Mouse (Mus musculus) thymus, adult 2 months (tissue): ENCODE measurements around the gene Foxn2. TPM values are rescaled to one million over a fixed set of nuclear protein-coding genes. Genes with fewer than 3 reads are reported as not detected.
"Not testable (repeated sequence)": the region's sequence is repeated elsewhere in the genome, so short reads cannot be mapped to it uniquely, and the experiment has no call there.

Source experiments
- DNase-seq: peaks from one replicate; pipeline ENCODE4 v3.0.0; 2021
- H3K27ac ChIP-seq: fragments of 200-500 bp; 2 replicates; pipeline ENCODE4 v1.5.1; 2012; ENCODE audit warnings: low read length, control low read depth; ENCODE audit not compliant: control insufficient read depth, insufficient read depth
- H3K27me3 ChIP-seq: fragments of 200-500 bp; 2 replicates; pipeline ENCODE4 v1.6.1; 2012; ENCODE audit warnings: mild to moderate bottlenecking, low read length, moderate library complexity, mixed read lengths; ENCODE audit not compliant: control insufficient read depth, insufficient read depth
- H3K36me3 ChIP-seq: fragments of 200-500 bp; 2 replicates; pipeline ENCODE4 v1.6.1; 2012; ENCODE audit warnings: mild to moderate bottlenecking, low read length, moderate library complexity; ENCODE audit not compliant: control insufficient read depth, insufficient read depth
- H3K4me1 ChIP-seq: fragments of 200-500 bp; replicated peaks from 2 replicates; pipeline ENCODE4 v1.6.1; 2012; ENCODE audit warnings: low read length; ENCODE audit not compliant: control insufficient read depth, insufficient read depth
- H3K4me3 ChIP-seq: fragments of 200-500 bp; 2 replicates; pipeline ENCODE4 v1.5.1; 2012; ENCODE audit warnings: mild to moderate bottlenecking, low read length, control low read depth, moderate library complexity; ENCODE audit not compliant: control insufficient read depth, insufficient read depth
- CTCF ChIP-seq: fragments of 200-500 bp; IDR thresholded peaks from 2 replicates; pipeline ENCODE4 v1.5.1; 2012; ENCODE audit warnings: mild to moderate bottlenecking, control low read depth, low read length, moderate library complexity, borderline replicate concordance; ENCODE audit not compliant: control insufficient read depth, poor library complexity, insufficient read depth; ENCODE audit errors: extremely low read depth
- POLR2A ChIP-seq: fragments of 200-500 bp; IDR thresholded peaks from 2 replicates; pipeline ENCODE4 v1.6.1; 2012; ENCODE audit warnings: mild to moderate bottlenecking, low read length, control low read depth, moderate library complexity; ENCODE audit not compliant: control insufficient read depth, poor library complexity, insufficient read depth; ENCODE audit errors: extremely low read depth
- WGBS: fragments of 180-500 bp; shearing (Covaris S2); methylation state at CpG from one replicate; pipeline ENCODE4 v1.1.7; 2018; 5-methylcytosine and 5-hydroxymethylcytosine counted together
- polyA plus RNA-seq: library from polyadenylated mRNA; depleted of rRNA; stranded (reverse); fragments of >200 nt; gene quantifications from 2 replicates; pipeline ENCODE4 v1.2.3, GENCODE M21; 2012

The Foxn2 gene
- polyA plus RNA-seq, 1 experiment: 11.0 TPM

DNA sequence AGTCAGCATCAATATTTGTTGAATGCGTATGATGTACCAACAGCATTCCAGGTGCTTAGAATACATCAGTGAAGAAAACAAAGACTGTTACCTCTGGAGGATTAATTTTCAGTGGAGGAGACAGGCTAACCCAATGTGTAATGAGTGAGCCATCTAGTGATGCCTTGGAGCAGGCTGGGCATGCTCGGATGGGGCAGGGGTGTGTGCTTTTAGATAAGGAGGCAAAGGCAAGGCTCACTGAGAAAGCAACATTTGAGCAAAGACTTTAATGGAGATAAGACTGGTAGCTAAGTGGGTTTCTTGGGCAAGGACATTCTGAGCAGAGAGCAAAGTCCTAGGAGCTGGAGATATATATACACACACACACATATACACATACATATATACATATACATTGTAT lies 9.8 kb upstream of the Foxn2 start:
- no peak overlapping the region for H3K27ac ChIP-seq
- TF ChIP-seq CTCF (no peak), POLR2A (no peak)
- H3K27me3 ChIP-seq: no peaks in the 10 kb centered on the region
- no peak overlapping the region for H3K4me3 ChIP-seq
- no peaks in the 10 kb centered on the region for H3K36me3 ChIP-seq
- 87% methylated on average over 2 of the region's 2 CpGs for WGBS
- H3K4me1 ChIP-seq: 0 out of 2 replicates have a peak, but pooled peaks cover 3% of the 10 kb centered on the region
- no peak for DNase-seq

DNA sequence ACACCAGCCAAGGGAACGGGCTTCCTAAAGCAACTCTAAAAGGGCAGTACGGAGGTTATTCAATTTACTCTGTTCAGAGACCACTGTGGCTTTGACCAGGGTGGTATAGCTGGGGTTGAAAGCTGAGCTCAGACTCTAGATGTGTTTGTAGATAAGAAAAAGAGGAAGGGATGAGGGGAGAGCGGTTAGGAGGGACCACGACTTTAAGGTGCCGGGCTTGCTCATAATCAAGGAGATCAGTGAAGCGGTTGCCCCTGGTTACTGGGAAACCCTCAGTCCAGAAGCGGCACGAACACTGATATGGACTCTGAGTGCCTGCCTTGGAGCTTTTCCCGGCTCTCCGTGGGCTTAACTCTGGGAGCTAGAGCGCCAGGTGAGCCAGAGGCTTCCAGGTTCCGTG lies 9.0 kb upstream of the Foxn2 start:
- H3K4me3 ChIP-seq: no peak overlapping the region
- no peaks in the 10 kb centered on the region for H3K36me3 ChIP-seq
- 16% methylated on average over 12 of the region's 12 CpGs for WGBS
- no peak overlapping the region for H3K27ac ChIP-seq
- TF ChIP-seq POLR2A (no peak), CTCF (no peak)
- DNase-seq: no peak
- no peaks in the 10 kb centered on the region for H3K27me3 ChIP-seq
- H3K4me1 ChIP-seq: 0 out of 2 replicates have a peak, but pooled peaks cover 3% of the 10 kb centered on the region

DNA sequence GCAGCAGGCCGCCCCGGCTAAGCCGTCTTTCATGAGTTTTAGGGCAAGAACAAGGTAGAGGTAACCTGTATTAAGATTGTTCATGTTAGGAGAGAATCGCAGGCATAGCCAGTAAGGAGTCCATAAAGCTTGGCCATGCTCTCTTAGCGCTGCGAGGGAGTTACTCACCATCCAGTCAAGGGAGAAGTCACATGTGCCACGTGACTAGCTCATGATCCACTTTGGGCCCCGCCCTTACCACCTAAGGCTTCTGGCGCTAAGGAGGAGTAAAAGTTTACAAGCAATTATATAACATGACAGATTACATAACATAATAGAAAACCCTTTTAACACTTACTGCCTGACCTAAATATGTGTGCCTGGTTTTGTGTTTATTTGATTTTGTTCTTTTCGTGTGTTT lies 8.5 kb upstream of the Foxn2 start:
- Histone ChIP-seq H3K4me3 (no peak overlapping the region), H3K4me1 (0 out of 2 replicates have a peak, but pooled peaks cover 3% of the 10 kb centered on the region), H3K27ac (no peak overlapping the region), H3K27me3 (no peaks in the 10 kb centered on the region), H3K36me3 (no peaks in the 10 kb centered on the region)
- 60% methylated on average over 10 of the region's 10 CpGs for WGBS
- TF ChIP-seq CTCF (no peak), POLR2A (no peak)
- DNase-seq: no peak

DNA sequence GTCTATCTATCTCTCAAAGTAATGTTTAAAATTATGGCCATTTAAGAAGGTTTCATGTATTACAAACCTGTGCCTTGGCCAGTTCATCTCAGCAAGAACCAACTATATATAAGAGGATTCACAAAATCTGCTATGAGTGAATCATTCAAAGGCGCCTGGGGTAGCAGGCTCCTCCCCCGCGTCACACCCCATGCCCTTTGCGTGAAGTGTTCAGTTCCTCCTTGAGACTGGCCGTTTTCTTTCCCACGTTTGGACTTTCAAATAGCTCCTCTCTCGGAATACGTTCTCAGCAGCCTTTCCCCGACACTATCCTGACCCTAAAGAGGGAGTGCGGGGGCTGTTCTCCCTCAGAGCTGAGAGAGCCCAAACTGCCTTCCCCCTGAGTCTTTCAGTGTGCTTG lies 5.2 kb upstream of the Foxn2 start:
- Histone ChIP-seq H3K27me3 (no peaks in the 10 kb centered on the region), H3K4me3 (no peak overlapping the region), H3K4me1 (0 out of 2 replicates have a peak, but pooled peaks cover 3% of the 10 kb centered on the region), H3K36me3 (no peaks in the 10 kb centered on the region), H3K27ac (no peak overlapping the region)
- no peak for TF ChIP-seq POLR2A
- no peak for TF ChIP-seq CTCF
- 55% methylated on average over 10 of the region's 10 CpGs for WGBS
- DNase-seq: no peak

DNA sequence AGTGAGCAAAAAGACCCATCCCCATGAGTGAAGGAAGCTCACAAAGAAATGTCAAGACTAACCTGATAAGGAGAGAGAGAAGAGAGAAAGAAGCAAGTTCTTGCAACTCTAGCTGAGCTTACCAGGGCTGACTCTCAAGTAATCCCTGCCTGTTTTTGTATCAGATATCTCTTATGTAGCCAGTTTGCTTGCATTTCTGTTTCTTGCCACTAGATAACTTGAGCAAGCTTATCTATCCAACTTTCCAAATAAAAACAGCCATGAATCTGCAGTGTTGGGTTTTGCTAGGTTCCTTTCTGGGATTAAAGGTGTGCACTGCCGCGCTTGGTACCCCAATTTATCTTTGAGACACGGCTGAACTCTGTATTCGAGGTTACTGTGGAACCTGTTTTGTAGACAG lies 4.2 kb upstream of the Foxn2 start:
- 90% methylated on average over 4 of the region's 4 CpGs for WGBS
- DNase-seq: no peak
- Histone ChIP-seq H3K4me3 (no peak overlapping the region), H3K27ac (no peak overlapping the region), H3K27me3 (no peaks in the 10 kb centered on the region), H3K36me3 (no peaks in the 10 kb centered on the region), H3K4me1 (0 out of 2 replicates have a peak, but pooled peaks cover 3% of the 10 kb centered on the region)
- TF ChIP-seq CTCF: no peak
- no peak for TF ChIP-seq POLR2A

DNA sequence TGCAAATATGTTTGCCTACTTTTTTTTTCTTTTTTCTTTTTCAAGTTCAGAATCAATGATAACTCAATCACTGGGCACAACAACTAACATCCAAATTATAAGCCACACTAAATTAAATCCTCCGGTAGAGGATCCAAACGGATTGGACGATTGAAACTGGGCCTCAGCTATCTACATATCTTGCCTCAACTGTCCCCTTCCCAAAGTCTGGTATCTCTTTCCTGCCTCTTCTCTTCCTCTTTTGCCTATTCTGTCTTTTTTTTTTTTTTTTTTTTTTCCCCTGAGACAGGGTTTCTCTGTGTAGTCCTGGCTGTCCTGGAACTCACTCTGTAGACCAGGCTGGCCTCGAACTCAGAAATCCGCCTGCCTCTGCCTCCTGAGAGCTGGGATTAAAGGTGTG lies 3.8 kb upstream of the Foxn2 start:
- H3K4me3 ChIP-seq, DNase-seq, H3K27me3 ChIP-seq, H3K36me3 ChIP-seq, H3K27ac ChIP-seq, H3K4me1 ChIP-seq: not testable (repeated sequence)
- WGBS: 96% methylated on average over 5 of the region's 5 CpGs

DNA sequence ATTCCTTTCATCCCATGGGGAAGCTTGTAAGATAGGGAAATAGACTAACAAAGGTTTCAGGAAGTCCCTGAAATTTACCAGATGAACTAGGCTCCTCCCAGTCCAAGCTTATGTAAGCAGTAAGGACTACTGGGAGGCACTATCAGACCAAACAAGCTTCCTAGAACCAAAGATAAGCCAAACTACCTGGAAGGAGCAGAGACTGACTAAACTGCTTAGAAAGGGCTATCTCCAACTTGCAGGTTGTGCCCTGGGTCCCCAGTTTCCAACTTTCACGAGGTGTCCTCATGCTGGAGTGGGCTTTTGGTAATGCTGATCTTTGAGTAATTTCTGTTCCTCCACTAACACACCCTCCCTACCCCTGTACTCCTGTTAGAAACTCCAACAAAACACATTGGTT lies 3.1 kb upstream of the Foxn2 start:
- TF ChIP-seq CTCF: no peak
- TF ChIP-seq POLR2A: no peak
- DNase-seq: no peak
- H3K27ac ChIP-seq: no peak overlapping the region
- WGBS: 96% methylated on average over 1 of the region's 1 CpGs
- H3K27me3 ChIP-seq: no peaks in the 10 kb centered on the region
- H3K36me3 ChIP-seq: no peaks in the 10 kb centered on the region
- H3K4me3 ChIP-seq: no peak overlapping the region
- 0 out of 2 replicates have a peak, but pooled peaks cover 3% of the 10 kb centered on the region for H3K4me1 ChIP-seq
